Mouse (Mus musculus) cerebellum, adult 9-11 months (tissue): ENCODE data around the gene Pramel5.
"Not testable (repeated sequence)": the region's sequence is repeated elsewhere in the genome, so short reads cannot be mapped to it uniquely, and the experiment has no call there.

Experiments
- DNase-seq: peaks from one replicate; pipeline ENCODE4 v3.0.0; 2022

The Pramel5 gene

GRCm38 (mm10) chr4:144280388-144280787 is at the start of gene Pramel5:
Gene Pramel5 (minus strand): TSS chr4:144280488.
- not testable (repeated sequence) for DNase-seq

- DNase-seq, result not testable (repeated sequence)
Measured at GRCm38 (mm10) chr4:144329949-144330348, 49.7 kb upstream of the Pramel5 start, which contains the start of gene Gm13128. Gene Gm13128 (plus strand): TSS chr4:144330249.

- not testable (repeated sequence) for DNase-seq
Measured at GRCm38 (mm10) chr4:144312666-144313460, 32.6 kb upstream of the Pramel5 start.

- not testable (repeated sequence) for DNase-seq
Measured at GRCm38 (mm10) chr4:144299414-144299813, 19.1 kb upstream of the Pramel5 start.

- not testable (repeated sequence) for DNase-seq
Measured at GRCm38 (mm10) chr4:144254768-144255167, 25.5 kb downstream of the Pramel5 start.
